8 mouse cellular contexts compared by ENCODE assay signal in the genomic region with DNA sequence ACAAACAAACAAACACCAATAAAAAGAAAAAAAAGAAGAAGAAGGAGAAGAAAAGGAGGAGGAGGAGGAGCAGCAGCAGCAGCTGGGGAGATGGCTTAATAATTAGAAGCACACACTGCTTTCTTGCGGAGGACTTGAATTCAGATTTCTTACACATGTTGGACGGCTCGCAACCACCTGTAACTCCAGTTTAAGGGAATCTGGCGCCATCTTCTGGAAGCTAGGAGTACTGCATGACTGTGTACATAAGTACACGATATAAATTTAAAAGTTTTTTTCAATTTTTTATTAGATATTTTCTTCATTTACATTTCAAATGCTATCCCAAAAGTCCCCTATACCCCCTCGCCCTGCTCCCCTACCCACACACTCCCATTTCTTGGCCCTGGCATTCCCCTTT. TPM values are rescaled to one million over a fixed set of nuclear protein-coding genes. Genes with fewer than 3 reads are reported as not detected.
DNase-seq lines count a peak whose midpoint lies in the region; ATAC-seq and TF ChIP-seq lines count a peak whose summit lies in the region.

No protein-coding gene starts in this region.

- H3K9me3 ChIP-seq in hindbrain, embryonic 14.5 days (ENCODE audit: control insufficient read depth, low read length) = no peaks in the 10 kb centered on the region
- no peaks in the 10 kb centered on the region for H3K9me3 ChIP-seq in hindbrain, embryonic 13.5 days
- H3K9me3 ChIP-seq in CH12.LX (replicated peaks; ENCODE audit: low read length) = no peaks in the 10 kb centered on the region

- in situ Hi-C loops in CH12.LX (cut with MboI; ENCODE audit: low pct_ligation_motif_present, low pct_unique_long_range_greater_than_20kb, low sequenced_read_pairs) = no loop called here

- TF ChIP-seq RAD21 in CH12.LX (IDR thresholded peaks at IDR 0.05; ENCODE audit: low read depth, low read length) = peak; percentile 69

- no peak for TF ChIP-seq EP300 in CH12.LX (IDR thresholded peaks at IDR 0.05; ENCODE audit: low read length)

- no peak for ATAC-seq in hindbrain, embryonic 14.5 days (ENCODE audit: low FRiP score)
- no peak for ATAC-seq in hindbrain, embryonic 13.5 days (ENCODE audit: low FRiP score)
- no peak for ATAC-seq in frontal cortex, adult (ENCODE audit: low TSS enrichment)

- 35% methylated on average over 6 of the region's 6 CpGs for WGBS in hindbrain, embryonic 14.5 days
- 36% methylated on average over 6 of the region's 6 CpGs for WGBS in hindbrain, embryonic 13.5 days

- H3K9ac ChIP-seq in hindbrain, embryonic 14.5 days = no peak overlapping the region
- H3K9ac ChIP-seq in hindbrain, embryonic 13.5 days = no peak overlapping the region
- no peak overlapping the region for H3K9ac ChIP-seq in CH12.LX (ENCODE audit: insufficient read depth, low read depth)

- H3K4me1 ChIP-seq in hindbrain, embryonic 14.5 days (replicated peaks; ENCODE audit: control insufficient read depth, insufficient read depth, low read length) = peaks cover 5% of the 10 kb centered on the region; the same call in 1 of the 2 replicates
- peaks cover 18% of the 10 kb centered on the region for H3K4me1 ChIP-seq in hindbrain, embryonic 13.5 days (replicated peaks)
- H3K4me1 ChIP-seq in CH12.LX (ENCODE audit: control insufficient read depth in 1 of 2, insufficient read depth in 2 of 2) = peaks cover 6 to 18% of the 10 kb centered on the region in 2 experiments

- no peaks in the 10 kb centered on the region for H3K27me3 ChIP-seq in hindbrain, embryonic 14.5 days (ENCODE audit: control insufficient read depth, insufficient read depth, low read length)
- H3K27me3 ChIP-seq in hindbrain, embryonic 13.5 days = no peaks in the 10 kb centered on the region
- no peaks in the 10 kb centered on the region for H3K27me3 ChIP-seq in CH12.LX (replicated peaks)

- peak; percentile 59 for DNase-seq in hindbrain, embryonic 14.5 days (ENCODE audit: low spot score)
- DNase-seq in CH12.LX (ENCODE audit: extremely low read depth) (peak; percentile 50), adipocyte (ENCODE audit: low spot score) (peak; percentile 33)
- peak; percentile 77 for DNase-seq in embryo, embryonic 10 days (ENCODE audit: low spot score)
- DNase-seq in layer of hippocampus, adult 8-10 months (ENCODE audit: low spot score in 2 of 2) = peak; percentile 34 to 62
- peak; percentile 78 for DNase-seq in retina, embryonic 14.5 days (ENCODE audit: low spot score)

- H3K27ac ChIP-seq in hindbrain, embryonic 14.5 days = no peak overlapping the region
- no peak overlapping the region for H3K27ac ChIP-seq in hindbrain, embryonic 13.5 days
- no peak overlapping the region for H3K27ac ChIP-seq in CH12.LX (ENCODE audit: insufficient read depth, low read depth)

- dilution Hi-C loops in CH12.LX (cut with MboI; ENCODE audit: extremely low pct_ligation_motif_present, extremely low pct_unique_long_range_greater_than_20kb, low sequenced_read_pairs) = no loop called here

- H3K79me2 ChIP-seq in CH12.LX (replicated peaks; ENCODE audit: control insufficient read depth, extremely low read depth, insufficient read depth, poor library complexity, severe bottlenecking) = no peaks in the 10 kb centered on the region

- H3K4me3 ChIP-seq in hindbrain, embryonic 14.5 days (replicated peaks; ENCODE audit: low read length) = no peak overlapping the region
- H3K4me3 ChIP-seq in hindbrain, embryonic 13.5 days = no peak overlapping the region
- no peak overlapping the region for H3K4me3 ChIP-seq in CH12.LX (replicated peaks in 1 of 3; ENCODE audit: low read depth in 2 of 3, low read length in 2 of 3, poor library complexity in 1 of 3)

- H3K36me3 ChIP-seq in hindbrain, embryonic 14.5 days (replicated peaks; ENCODE audit: control insufficient read depth, insufficient read depth) = no peaks in the 10 kb centered on the region
- no peaks in the 10 kb centered on the region for H3K36me3 ChIP-seq in hindbrain, embryonic 13.5 days
- no peaks in the 10 kb centered on the region for H3K36me3 ChIP-seq in CH12.LX (replicated peaks in 1 of 2; ENCODE audit: control insufficient read depth in 1 of 2, insufficient read depth in 1 of 2, low read length in 1 of 2)

- H3K4me2 ChIP-seq in hindbrain, embryonic 14.5 days (replicated peaks) = no peak overlapping the region
- no peak overlapping the region for H3K4me2 ChIP-seq in hindbrain, embryonic 13.5 days
- no peak overlapping the region for H3K4me2 ChIP-seq in CH12.LX (ENCODE audit: insufficient read depth, low read depth, poor library complexity, severe bottlenecking)

- TF ChIP-seq POLR2A in CH12.LX (IDR thresholded peaks at IDR 0.05; ENCODE audit: low read depth, low read length) = no peak

- peak; percentile 56 to 73; a peak in 3 of 4 replicates for TF ChIP-seq CTCF in CH12.LX (conservative IDR thresholded peaks at IDR 0.05 in 1 of 2, IDR thresholded peaks at IDR 0.05 in 1 of 2; ENCODE audit: low read depth in 2 of 2, low read length in 2 of 2)

TF ChIP-seq in CH12.LX, 34 proteins besides CTCF, POLR2A, EP300 and RAD21:
- TF ChIP-seq SMC3 (IDR thresholded peaks at IDR 0.05; ENCODE audit: low read depth, low read length) (peak; percentile 77), E2F4 (IDR thresholded peaks at IDR 0.05; ENCODE audit: insufficient replicate concordance, low read depth, low read length) (no peak)

RNA-seq across cellular contexts. Expression of a gene that starts 29.9 kb away (rescaled TPM):
- polyA plus RNA-seq in hindbrain, embryonic 14.5 days (2014; fragmentation: Nextera tagmentation; extraction: Ambion mirVana) = 0.41 and 0.64 TPM in 2 replicates
- polyA plus RNA-seq in hindbrain, embryonic 13.5 days (2015; fragmentation: Nextera tagmentation; extraction: Ambion mirVana) = 0.35 TPM in 1 of 2 replicates, not detected in the other
- total RNA-seq in CH12.LX (2012; rRNA removed) = not detected in 2 replicates
- total RNA-seq in CH12.LX (2014; rRNA removed) = 0.16 TPM in 1 of 2 replicates, not detected in the other
- polyA plus RNA-seq in CH12.LX (2012; ENCODE audit: insufficient read length, low read depth) = not detected in 2 replicates
- total RNA-seq in layer of hippocampus, adult 8-10 months (2022) = 1 to 10 TPM in 3 of 4 experiments, under 1 TPM in 1; 0.93 to 3.2 (median 2.2) TPM

RNA-seq across cellular contexts. Expression of a gene that starts 38.0 kb away (rescaled TPM):
- 14.4 and 15.0 TPM in 2 replicates for polyA plus RNA-seq in hindbrain, embryonic 14.5 days (2014; fragmentation: Nextera tagmentation; extraction: Ambion mirVana)
- 10.7 and 11.2 TPM in 2 replicates for polyA plus RNA-seq in hindbrain, embryonic 13.5 days (2015; fragmentation: Nextera tagmentation; extraction: Ambion mirVana)
- 17.3 and 18.4 TPM in 2 replicates for total RNA-seq in CH12.LX (2012; rRNA removed)
- 9.7 and 10.8 TPM in 2 replicates for total RNA-seq in CH12.LX (2014; rRNA removed)
- polyA plus RNA-seq in CH12.LX (2012; ENCODE audit: insufficient read length, low read depth) = 21.7 and 25.7 TPM in 2 replicates
- 100 to 1,000 TPM in 3 of 4 experiments, 10 to 100 TPM in 1; 95.9 to 127 (median 105) TPM for total RNA-seq in layer of hippocampus, adult 8-10 months (2022)

RNA-seq across cellular contexts. Expression of a gene that starts 43.0 kb away (rescaled TPM):
- polyA plus RNA-seq in hindbrain, embryonic 14.5 days (2014; fragmentation: Nextera tagmentation; extraction: Ambion mirVana) = 0.80 and 2.1 TPM in 2 replicates
- polyA plus RNA-seq in hindbrain, embryonic 13.5 days (2015; fragmentation: Nextera tagmentation; extraction: Ambion mirVana) = 0.35 and 0.49 TPM in 2 replicates
- total RNA-seq in CH12.LX (2012; rRNA removed) = not detected in 2 replicates
- not detected in 2 replicates for total RNA-seq in CH12.LX (2014; rRNA removed)
- not detected in 2 replicates for polyA plus RNA-seq in CH12.LX (2012; ENCODE audit: insufficient read length, low read depth)
- 1 to 10 TPM; 4.7 to 7.5 (median 5.5) TPM for total RNA-seq in layer of hippocampus, adult 8-10 months (2022)
